Mouse (Mus musculus): ENCODE data around the gene Brdt. TPM values are rescaled to one million over a fixed set of nuclear protein-coding genes. Genes with fewer than 3 reads are reported as not detected.

Brdt gene
- total RNA-seq (2021) (1 to 10 TPM; 1.2 to 4.4 TPM), polyA plus RNA-seq (2012; rRNA removed) (1.3 and 1.7 TPM in 2 replicates)
- long read RNA-seq, partial matches to known transcripts, result 0 of 1 reads
- long read RNA-seq, other reads (novel, unspliced or antisense), result 1 of 1 reads

DNA sequence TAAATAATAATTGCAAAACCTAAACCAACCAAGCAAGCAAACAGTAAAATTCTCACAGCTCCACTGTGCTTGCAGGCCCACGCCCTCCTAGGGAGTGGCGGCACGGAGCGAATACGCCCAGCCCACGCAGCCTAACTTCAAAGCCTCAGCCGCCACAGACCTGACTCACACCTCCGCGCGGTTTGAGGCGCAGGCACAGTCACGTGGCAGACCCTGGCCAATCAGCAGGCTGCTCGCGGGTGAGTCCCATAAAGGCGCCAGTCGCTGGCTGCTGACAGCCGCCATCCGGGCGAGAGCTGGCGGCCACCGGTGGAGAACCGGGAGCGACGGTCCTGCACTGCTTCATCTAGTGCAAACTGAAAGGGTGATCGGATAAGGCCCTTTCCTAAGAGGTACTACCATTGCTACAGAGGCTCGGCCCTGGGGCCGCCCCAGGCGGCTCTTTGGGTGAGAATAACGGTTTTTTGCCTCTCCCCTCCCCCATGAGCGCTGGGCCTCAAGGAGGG is at the start of gene Brdt:
Gene Brdt, plus strand, starts transcription at position 244 of the 506 bp plus-strand sequence.
- DNase-seq, result no peak

DNA sequence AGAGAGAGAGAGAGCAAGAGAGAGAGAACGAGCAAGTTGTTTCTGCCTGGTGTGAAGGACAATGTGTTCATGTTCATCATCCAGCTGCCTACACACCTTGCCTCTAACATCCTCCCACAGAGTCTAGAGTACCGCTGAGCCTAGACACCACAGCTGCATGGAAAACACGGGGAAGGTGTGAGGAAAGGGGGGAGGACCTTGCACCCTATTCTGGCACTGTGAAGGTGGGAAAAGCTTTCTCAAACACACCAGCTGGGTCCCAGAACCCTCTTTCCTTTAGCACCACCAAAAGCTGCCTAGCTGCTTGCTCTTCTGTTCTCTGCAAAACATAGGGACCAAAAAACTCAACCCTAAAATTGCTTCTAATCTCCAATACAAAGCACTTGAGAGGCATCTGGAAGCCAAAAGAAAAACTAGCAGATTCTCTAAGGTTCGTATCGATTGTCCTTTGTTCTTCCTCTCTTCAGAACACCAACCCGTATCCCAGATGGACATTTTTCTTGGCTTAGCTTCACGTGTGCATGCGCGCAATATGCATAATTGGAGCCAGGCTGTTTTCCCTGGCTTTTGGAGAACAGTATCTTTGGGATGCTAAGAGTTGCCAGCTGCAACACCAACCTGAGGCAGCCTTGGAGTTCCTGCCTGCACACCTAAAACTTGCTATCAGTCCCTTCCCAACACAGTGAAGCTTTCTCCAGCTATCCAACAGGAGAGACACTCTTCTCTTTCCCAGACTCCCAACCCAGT is 48.2 kb upstream of the Brdt start:
- DNase-seq, result no peak

DNA sequence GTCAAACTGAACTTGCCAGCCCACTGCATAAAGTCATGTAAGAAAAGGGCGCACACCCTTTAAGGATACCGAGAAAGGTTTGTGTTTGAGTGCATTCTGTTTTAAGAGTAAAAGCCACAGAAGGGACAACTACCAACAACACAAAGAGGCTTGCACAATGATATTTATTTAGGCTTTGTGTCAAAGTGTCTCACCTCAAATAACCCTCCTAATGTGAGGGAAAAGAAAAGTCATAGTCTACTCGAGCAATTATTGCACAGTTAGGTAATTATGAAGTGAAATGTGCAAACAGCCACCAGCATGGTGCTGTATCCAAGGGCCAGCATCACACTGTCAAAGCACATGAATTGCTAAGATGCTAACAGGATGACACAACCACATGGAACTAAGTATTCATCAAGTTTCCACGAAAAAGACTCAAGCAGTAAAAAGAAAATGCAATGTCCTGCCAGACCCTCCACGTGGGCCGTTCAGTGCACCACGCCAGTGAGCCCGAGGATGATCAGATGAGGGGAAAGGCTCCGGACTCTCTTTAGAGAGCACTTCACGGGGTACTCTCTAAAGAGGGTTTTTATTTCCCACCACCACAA is 46.9 kb upstream of the Brdt start:
- DNase-seq, result peak; percentile 44

GRCm38 (mm10) chr5:107285563-107285962 is 45.4 kb upstream of the Brdt start:
- DNase-seq, result no peak

- peak; percentile 80 for DNase-seq
Observed at GRCm38 (mm10) chr5:107287254-107287907, 43.6 kb upstream of the Brdt start.

DNA sequence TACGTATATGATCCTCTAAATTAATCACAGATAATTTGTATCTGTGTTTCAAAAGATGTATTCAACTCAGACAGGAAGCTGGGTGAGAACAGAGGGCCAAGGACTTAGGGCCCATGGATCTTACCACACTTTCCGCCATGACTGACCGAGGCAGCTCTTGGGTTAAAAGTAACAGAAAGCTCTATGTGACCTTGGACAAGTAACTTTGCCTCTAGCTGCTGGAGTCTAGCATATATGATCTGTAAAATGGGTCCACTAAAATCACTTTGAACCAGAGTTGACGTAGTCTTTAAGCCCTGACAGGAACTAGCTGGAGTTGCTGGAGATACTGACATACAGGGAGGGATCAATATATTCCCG is 43.1 kb upstream of the Brdt start:
- peak; percentile 44 for DNase-seq

GRCm38 (mm10) chr5:107288427-107289233 is 42.3 kb upstream of the Brdt start:
- peak; percentile 77 for DNase-seq

DNA sequence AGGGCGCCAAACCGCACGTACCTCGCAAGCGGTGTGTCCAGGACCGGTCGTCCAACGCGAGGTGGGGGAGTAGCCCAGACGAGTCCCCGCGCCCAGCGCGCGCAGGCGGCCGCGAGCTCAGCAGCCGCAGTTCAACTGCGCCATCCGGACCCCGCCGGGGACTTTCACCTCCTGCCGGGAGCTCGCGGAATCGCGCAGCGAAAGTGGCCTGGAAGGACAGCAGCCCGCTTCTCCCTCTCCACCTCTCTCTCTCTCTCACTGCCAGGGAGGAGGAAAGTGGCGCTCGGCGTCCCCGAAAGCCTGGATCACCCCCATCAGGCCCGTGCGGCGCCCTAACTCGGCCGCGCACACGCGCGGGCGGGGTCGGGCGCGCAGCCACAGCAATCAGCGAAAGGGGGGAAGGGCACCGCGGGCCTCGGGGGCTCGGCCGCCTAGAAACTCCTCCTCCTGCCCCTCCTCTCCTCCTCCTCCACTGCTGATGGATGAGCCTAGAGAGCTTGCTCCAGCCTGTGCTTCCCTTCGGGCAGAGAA is 41.7 kb upstream of the Brdt start, which contains the start of gene Tgfbr3:
Gene Tgfbr3, minus strand, starts transcription at position 396 of the 531 bp plus-strand sequence.
- peak; percentile 96 for DNase-seq

- DNase-seq, result no peak
Observed at GRCm38 (mm10) chr5:107289986-107290385, 41.0 kb upstream of the Brdt start.

DNA sequence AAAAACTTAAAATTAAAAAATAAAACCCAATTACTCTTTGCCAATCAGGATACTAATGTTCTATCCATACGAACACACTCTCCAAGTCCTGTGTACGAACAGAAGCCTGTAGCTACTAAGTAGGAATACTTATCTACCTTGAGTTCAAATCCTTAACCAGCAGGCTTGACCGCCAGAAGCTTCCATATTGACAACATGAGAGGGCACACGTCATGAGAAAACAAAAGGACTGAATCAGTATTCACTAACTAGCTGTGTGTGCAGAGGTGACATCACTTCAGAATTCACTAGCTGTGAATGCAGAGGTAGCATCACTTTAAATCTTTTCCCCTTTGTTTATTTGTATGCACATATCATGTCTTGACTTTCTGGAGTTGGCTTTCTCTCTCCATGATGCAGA is 36.9 kb upstream of the Brdt start:
- DNase-seq, result no peak

- DNase-seq, result peak; percentile 94
Observed at GRCm38 (mm10) chr5:107295061-107295816, 35.7 kb upstream of the Brdt start.

DNA sequence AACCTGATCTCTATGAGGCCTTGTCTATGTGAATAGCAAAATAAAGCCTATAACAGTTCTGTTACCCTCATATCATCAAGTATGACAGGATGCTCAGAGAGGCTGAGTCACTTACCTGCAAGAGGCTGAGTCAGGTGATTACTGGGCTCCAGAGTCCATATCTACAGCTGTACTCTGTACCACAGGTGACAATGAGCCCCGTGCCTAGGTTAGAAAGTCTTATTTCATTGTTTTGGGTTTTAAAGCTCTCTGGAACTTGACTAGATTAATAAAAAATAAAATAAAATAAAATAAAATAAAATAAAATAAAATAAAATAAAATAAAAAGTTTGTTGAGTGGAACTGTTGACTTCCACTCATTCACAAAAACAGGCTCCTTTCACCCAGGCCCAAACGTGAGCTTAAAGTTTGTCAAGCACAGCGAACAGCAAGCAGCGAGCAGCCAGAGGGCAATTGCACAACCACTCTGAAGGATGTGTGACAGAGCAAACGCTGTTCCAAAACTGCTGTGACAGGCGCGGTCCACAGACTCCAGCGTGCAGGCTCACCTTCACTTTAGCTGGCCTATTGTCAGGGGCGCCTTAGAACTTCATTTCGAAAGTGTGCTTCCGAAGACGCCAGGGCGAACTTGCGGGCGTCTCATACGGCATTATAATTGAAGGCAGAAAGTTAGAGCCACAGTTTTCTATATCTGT is 35.0 kb upstream of the Brdt start:
- DNase-seq, result peak; percentile 67

DNA sequence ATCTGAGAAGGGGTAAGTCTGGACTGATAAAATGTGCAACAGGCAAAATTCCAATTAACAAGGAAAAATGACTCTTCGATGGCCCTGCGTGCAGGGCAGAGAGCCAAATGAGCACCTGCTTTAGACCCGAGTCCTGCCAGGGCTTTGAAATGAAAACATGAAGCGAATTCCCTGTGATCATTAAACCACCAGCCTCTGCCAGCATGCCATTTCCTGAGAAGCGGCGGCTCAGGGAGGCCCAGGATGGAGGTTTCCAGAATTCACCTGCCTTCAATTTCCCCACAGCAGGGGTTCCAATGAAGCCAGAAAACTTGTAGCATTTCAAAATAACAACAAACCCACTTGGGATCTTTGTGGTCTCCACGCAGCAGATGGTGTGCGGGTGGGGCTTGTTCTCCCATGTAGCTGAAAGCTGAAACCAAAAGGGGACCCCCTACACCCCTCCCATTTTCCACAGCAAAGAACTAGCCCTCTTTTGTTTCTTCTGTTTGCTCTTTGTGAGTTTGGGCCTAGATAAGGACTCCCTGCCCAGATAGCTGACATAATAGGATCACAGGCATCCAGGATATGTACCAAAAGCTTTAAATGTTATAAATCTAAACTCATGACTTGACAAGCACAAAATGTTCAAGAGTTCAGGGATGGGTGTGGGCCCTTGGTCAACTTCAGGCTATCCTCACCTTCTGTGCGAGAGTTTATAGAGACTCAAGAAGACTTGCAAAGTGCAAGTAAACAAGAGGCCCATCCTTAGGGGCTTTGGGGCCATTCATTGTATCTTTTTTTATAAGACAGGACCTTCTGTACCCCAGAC is 34.2 kb upstream of the Brdt start:
- DNase-seq, result no peak

DNA sequence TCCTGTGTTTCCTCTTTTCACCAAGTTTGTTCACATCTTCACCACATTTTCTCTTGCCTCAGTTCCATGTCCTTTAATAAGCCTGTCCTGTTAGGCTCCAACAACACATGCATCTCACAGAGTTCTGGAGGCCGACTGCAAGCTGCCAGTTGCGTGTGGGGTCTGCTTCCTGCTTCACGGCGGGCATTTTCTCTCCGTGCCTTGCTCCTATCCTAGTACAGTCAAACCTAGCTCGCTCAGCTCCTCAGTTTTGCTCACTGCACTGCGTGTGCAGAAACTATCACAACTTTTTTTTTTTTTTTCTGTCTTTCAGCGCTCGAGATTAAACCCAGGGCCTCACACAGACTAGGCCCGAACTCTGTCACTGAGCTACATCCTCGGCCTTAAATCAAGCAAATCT is 32.1 kb upstream of the Brdt start:
- no peak for DNase-seq

GRCm38 (mm10) chr5:107303350-107303861 is 27.6 kb upstream of the Brdt start:
- DNase-seq, result no peak

DNA sequence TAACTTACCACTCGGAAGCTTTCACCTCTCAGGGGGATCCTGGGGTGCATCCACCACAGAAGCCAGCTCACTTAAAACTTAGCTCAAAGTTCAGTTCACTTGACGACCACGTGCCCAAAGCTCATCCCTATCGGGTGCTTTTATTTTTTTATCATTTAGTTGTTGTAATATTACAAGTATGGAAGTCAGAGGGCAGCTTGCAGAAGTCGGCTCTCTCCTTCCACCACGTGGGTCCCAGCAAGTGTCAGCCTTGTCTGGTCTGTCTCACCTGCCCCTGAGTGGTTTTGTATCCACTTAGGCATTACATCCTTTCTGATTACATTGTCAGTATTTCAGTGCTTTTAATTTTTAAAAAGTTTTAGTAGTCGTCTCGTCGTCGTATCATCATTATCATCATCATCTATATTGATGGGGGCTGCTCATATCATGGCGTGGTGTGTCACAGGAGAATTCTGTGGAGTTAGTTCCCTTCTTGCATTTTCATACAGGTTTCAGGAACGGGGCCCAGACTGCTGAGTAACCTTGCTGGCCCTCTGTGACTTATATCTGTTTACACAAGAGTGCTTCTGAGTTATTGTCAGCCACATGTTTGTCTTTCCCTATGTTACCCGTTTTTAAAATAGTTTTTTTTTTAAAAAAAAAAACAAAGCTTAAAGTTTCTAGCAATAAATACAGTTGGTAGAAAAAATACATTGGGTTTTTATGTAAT is 26.7 kb upstream of the Brdt start:
- no peak for DNase-seq

DNA sequence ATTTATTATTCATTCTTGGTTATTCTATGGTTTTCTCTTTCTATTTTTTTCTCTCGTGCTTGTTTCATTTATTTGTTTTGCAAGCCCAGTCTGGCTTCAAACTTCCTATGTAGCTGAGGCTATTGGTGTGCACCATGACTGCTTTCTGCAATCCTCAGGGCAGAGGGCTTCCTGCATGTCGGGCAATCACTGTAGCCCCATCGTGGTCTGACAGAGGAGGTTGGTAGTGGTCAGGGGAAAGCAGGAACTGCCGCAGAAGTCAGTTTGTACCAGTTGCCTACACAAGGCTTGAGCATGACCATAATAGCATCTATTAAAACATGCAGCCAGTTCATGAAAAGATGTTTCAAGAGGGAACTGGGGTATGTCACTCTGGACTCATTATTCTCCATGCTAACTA is 23.5 kb upstream of the Brdt start:
- DNase-seq, result no peak

- DNase-seq, result peak; percentile 66
Observed at GRCm38 (mm10) chr5:107317141-107317540, 13.8 kb upstream of the Brdt start.
